Mouse (Mus musculus) lung, postnatal 25 days (tissue): ENCODE data around the gene Gm11115.

Source experiments
- DNase-seq: peaks from one replicate; pipeline ENCODE4 v3.0.0; 2022; ENCODE audit warnings: low spot score

Gm11115 gene

DNA sequence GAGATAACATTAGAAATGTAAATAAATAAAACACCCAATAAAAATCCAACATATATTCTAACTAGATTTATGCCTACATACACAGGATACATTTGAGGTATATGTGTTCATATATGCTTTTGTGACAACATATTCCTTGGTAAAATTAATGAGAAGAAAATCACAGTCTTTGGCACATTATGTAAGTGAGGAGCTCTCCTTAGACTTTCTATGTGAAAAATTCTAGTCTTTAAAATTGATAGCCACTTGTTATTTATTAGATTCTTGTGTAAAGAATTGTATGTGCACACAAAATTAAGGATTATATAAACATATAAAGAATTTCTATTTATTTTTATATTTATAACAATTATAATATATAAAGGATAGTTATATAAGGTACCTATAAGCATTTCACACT is at the start of gene Gm11115:
Gene Gm11115, minus strand, starts transcription at position 101 of the 400 bp plus-strand sequence.
- DNase-seq, result no peak

DNA sequence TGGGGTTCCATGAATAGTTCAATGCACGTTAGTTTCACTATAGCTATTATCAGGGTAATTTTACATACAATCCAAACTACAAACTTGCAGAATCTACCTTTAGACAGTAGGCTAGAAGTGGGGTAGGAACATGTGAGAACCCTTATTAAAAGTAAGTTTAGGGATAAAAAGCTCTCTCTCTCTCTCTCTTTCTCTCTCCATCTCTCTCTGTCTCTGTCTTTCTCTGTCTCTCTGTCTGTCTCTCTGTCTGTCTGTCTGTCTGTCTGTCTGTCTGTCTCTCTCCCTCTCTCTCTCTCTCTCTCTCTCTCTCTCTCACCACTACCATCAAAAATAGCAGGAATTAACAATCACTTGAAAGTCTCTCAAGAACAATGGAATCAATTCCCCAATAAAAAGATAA is 42.5 kb downstream of the Gm11115 start, which contains the start of gene Gm11116:
Gene Gm11116, minus strand, starts transcription at position 101 of the 400 bp plus-strand sequence.
- no peak for DNase-seq
